Mouse (Mus musculus): ENCODE results near the gene Mob1b. TPM values are rescaled to one million over a fixed set of nuclear protein-coding genes. Genes with fewer than 3 reads are reported as not detected.

Gene Mob1b
- total RNA-seq, 2 experiments from 2014 or later = 18.8 to 23.3 TPM

- Histone ChIP-seq H3K4me3 (no peak overlapping the region), H3K27ac (no peak overlapping the region)
- DNase-seq = no peak
- intact Hi-C loops (cut with DNase I) = no loop called here
- TF ChIP-seq CTCF (IDR thresholded peaks at IDR 0.05) = no peak
Measured at GRCm38 (mm10) chr5:88795910-88796584, 75.4 kb downstream of the Mob1b start.

- Histone ChIP-seq H3K4me3 (no peak overlapping the region), H3K27ac (no peak overlapping the region)
- no peak for TF ChIP-seq CTCF (IDR thresholded peaks at IDR 0.05)
- no peak for DNase-seq
- intact Hi-C loops (cut with DNase I) = no loop called here
Measured at GRCm38 (mm10) chr5:88796588-88796987, 75.9 kb downstream of the Mob1b start.

- Histone ChIP-seq H3K27ac (no peak overlapping the region), H3K4me3 (no peak overlapping the region)
- intact Hi-C loops (cut with DNase I) = no loop called here
- DNase-seq = no peak
- no peak for TF ChIP-seq CTCF (IDR thresholded peaks at IDR 0.05)
Measured at GRCm38 (mm10) chr5:88797121-88797520, 76.5 kb downstream of the Mob1b start.

- TF ChIP-seq CTCF (IDR thresholded peaks at IDR 0.05) = no peak
- no peak overlapping the region for H3K27ac ChIP-seq
- DNase-seq = no peak
- intact Hi-C loops (cut with DNase I) = no loop called here
- no peak overlapping the region for H3K4me3 ChIP-seq
Measured at GRCm38 (mm10) chr5:88805616-88806015, 85.0 kb downstream of the Mob1b start.

- DNase-seq = no peak
- no peak overlapping the region for H3K27ac ChIP-seq
- no peak for TF ChIP-seq CTCF (IDR thresholded peaks at IDR 0.05)
- H3K4me3 ChIP-seq = no peak overlapping the region
- intact Hi-C loops (cut with DNase I) = no loop called here
Measured at GRCm38 (mm10) chr5:88806278-88806677, 85.6 kb downstream of the Mob1b start.

- intact Hi-C loops (cut with DNase I) = no loop called here
- no peak for TF ChIP-seq CTCF (IDR thresholded peaks at IDR 0.05)
- H3K4me3 ChIP-seq = no peak overlapping the region
- DNase-seq = no peak
- H3K27ac ChIP-seq = no peak overlapping the region
Measured at GRCm38 (mm10) chr5:88807342-88807741, 86.7 kb downstream of the Mob1b start.

GRCm38 (mm10) chr5:88813188-88813587 lies 92.5 kb downstream of the Mob1b start:
- intact Hi-C loops (cut with DNase I) = no loop called here
- TF ChIP-seq CTCF (IDR thresholded peaks at IDR 0.05) = no peak
- no peak for DNase-seq
- Histone ChIP-seq H3K4me3 (no peak overlapping the region), H3K27ac (no peak overlapping the region)

Other genes with a start within 250 kb of the Mob1b start
- not detected for gene Enam, start 232.9 kb upstream of the Mob1b start, total RNA-seq (2021)
- gene Jchain, start 193.0 kb upstream of the Mob1b start, total RNA-seq (2021) = under 1 TPM in 1 of 2 experiments, not detected in 1; 0.22 TPM
- 10 to 100 TPM; 23.6 to 25.7 TPM for gene Utp3, start 166.4 kb upstream of the Mob1b start, total RNA-seq (2021)
- gene Rufy3, start 155.8 kb upstream of the Mob1b start, total RNA-seq (2021) = 1 to 10 TPM; 6.3 to 7.4 TPM
- 100 to 1,000 TPM; 125 to 167 TPM for gene Grsf1, start 44.7 kb upstream of the Mob1b start, total RNA-seq (2021)
- gene Dck, start 44.1 kb downstream of the Mob1b start, total RNA-seq (2021) = 1 to 10 TPM; 1.0 to 1.4 TPM
- gene Slc4a4, start 166.0 kb downstream of the Mob1b start, total RNA-seq (2021) = 10 to 100 TPM; 14.0 to 19.8 TPM